Mouse (Mus musculus): ENCODE results near the gene Tfb2m. TPM values are rescaled to one million over a fixed set of nuclear protein-coding genes. Genes with fewer than 3 reads are reported as not detected.

The Tfb2m gene
- polyA plus RNA-seq, 1 experiment from 2014 or later = 30.6 TPM

- no peaks in the 10 kb centered on the region for H3K36me3 ChIP-seq (ENCODE audit: control insufficient read depth, insufficient read depth, low read length)
- no peaks in the 10 kb centered on the region for H3K4me1 ChIP-seq (ENCODE audit: control insufficient read depth, insufficient read depth, low read length)
- no peaks in the 10 kb centered on the region for H3K9me3 ChIP-seq (replicated peaks; ENCODE audit: control insufficient read depth, low read length)
- no peak overlapping the region for H3K4me3 ChIP-seq (ENCODE audit: low read depth, low read length)
- 57% methylated on average over 9 of the region's 9 CpGs for WGBS (ENCODE audit: insufficient replicate concordance)
- no peak overlapping the region for H3K9ac ChIP-seq (ENCODE audit: low read depth, low read length)
- no peaks in the 10 kb centered on the region for H3K27me3 ChIP-seq (ENCODE audit: control insufficient read depth, insufficient read depth, low read length)
- no peak overlapping the region for H3K27ac ChIP-seq (ENCODE audit: low read depth, low read length)
- no peak overlapping the region for H3K4me2 ChIP-seq
- no peak for ATAC-seq (replicated peaks; ENCODE audit: insufficient number of reproducible peaks, low FRiP score, low TSS enrichment)
Observed at GRCm38 (mm10) chr1:179506530-179507315, 39.3 kb downstream of the Tfb2m start.

- WGBS (ENCODE audit: insufficient replicate concordance) = 20% methylated on average over 3 of the region's 3 CpGs
- Histone ChIP-seq H3K27me3 (ENCODE audit: control insufficient read depth, insufficient read depth, low read length) (no peaks in the 10 kb centered on the region), H3K36me3 (ENCODE audit: control insufficient read depth, insufficient read depth, low read length) (no peaks in the 10 kb centered on the region), H3K9me3 (replicated peaks; ENCODE audit: control insufficient read depth, low read length) (no peaks in the 10 kb centered on the region), H3K9ac (ENCODE audit: low read depth, low read length) (no peak overlapping the region), H3K4me2 (no peak overlapping the region), H3K27ac (ENCODE audit: low read depth, low read length) (no peak overlapping the region), H3K4me1 (ENCODE audit: control insufficient read depth, insufficient read depth, low read length) (no peaks in the 10 kb centered on the region), H3K4me3 (ENCODE audit: low read depth, low read length) (no peak overlapping the region)
- no peak for ATAC-seq (replicated peaks; ENCODE audit: insufficient number of reproducible peaks, low FRiP score, low TSS enrichment)
Observed at GRCm38 (mm10) chr1:179502565-179502964, 43.5 kb downstream of the Tfb2m start.

- Histone ChIP-seq H3K9ac (ENCODE audit: low read depth, low read length) (no peak overlapping the region), H3K27ac (ENCODE audit: low read depth, low read length) (no peak overlapping the region), H3K36me3 (ENCODE audit: control insufficient read depth, insufficient read depth, low read length) (no peaks in the 10 kb centered on the region), H3K4me2 (no peak overlapping the region), H3K9me3 (replicated peaks; ENCODE audit: control insufficient read depth, low read length) (no peaks in the 10 kb centered on the region), H3K27me3 (ENCODE audit: control insufficient read depth, insufficient read depth, low read length) (no peaks in the 10 kb centered on the region), H3K4me3 (ENCODE audit: low read depth, low read length) (no peak overlapping the region), H3K4me1 (ENCODE audit: control insufficient read depth, insufficient read depth, low read length) (no peaks in the 10 kb centered on the region)
- no peak for ATAC-seq (replicated peaks; ENCODE audit: insufficient number of reproducible peaks, low FRiP score, low TSS enrichment)
- WGBS (ENCODE audit: insufficient replicate concordance) = 58% methylated on average over 3 of the region's 3 CpGs
Observed at GRCm38 (mm10) chr1:179499257-179499656, 46.8 kb downstream of the Tfb2m start.

- 87% methylated on average over 5 of the region's 5 CpGs for WGBS (ENCODE audit: insufficient replicate concordance)
- no peak for ATAC-seq (replicated peaks; ENCODE audit: insufficient number of reproducible peaks, low FRiP score, low TSS enrichment)
- Histone ChIP-seq H3K9ac (ENCODE audit: low read depth, low read length) (no peak overlapping the region), H3K27ac (ENCODE audit: low read depth, low read length) (no peak overlapping the region), H3K27me3 (ENCODE audit: control insufficient read depth, insufficient read depth, low read length) (no peaks in the 10 kb centered on the region), H3K4me1 (ENCODE audit: control insufficient read depth, insufficient read depth, low read length) (peaks cover 5% of the 10 kb centered on the region; the same call in 1 of the 2 replicates), H3K9me3 (replicated peaks; ENCODE audit: control insufficient read depth, low read length) (no peaks in the 10 kb centered on the region), H3K4me2 (no peak overlapping the region), H3K36me3 (ENCODE audit: control insufficient read depth, insufficient read depth, low read length) (no peaks in the 10 kb centered on the region), H3K4me3 (ENCODE audit: low read depth, low read length) (no peak overlapping the region)
Observed at GRCm38 (mm10) chr1:179492908-179493307, 53.2 kb downstream of the Tfb2m start.

GRCm38 (mm10) chr1:179488520-179488919 lies 57.5 kb downstream of the Tfb2m start:
- no peaks in the 10 kb centered on the region for H3K36me3 ChIP-seq (ENCODE audit: control insufficient read depth, insufficient read depth, low read length)
- H3K9me3 ChIP-seq (replicated peaks; ENCODE audit: control insufficient read depth, low read length) = no peaks in the 10 kb centered on the region
- no peak overlapping the region for H3K4me3 ChIP-seq (ENCODE audit: low read depth, low read length)
- no peak overlapping the region for H3K9ac ChIP-seq (ENCODE audit: low read depth, low read length)
- 88% methylated on average over 5 of the region's 5 CpGs for WGBS (ENCODE audit: insufficient replicate concordance)
- H3K4me2 ChIP-seq = no peak overlapping the region
- no peak overlapping the region for H3K27ac ChIP-seq (ENCODE audit: low read depth, low read length)
- H3K4me1 ChIP-seq (ENCODE audit: control insufficient read depth, insufficient read depth, low read length) = peaks cover 8% of the 10 kb centered on the region; the same call in 1 of the 2 replicates
- no peak for ATAC-seq (replicated peaks; ENCODE audit: insufficient number of reproducible peaks, low FRiP score, low TSS enrichment)
- H3K27me3 ChIP-seq (ENCODE audit: control insufficient read depth, insufficient read depth, low read length) = no peaks in the 10 kb centered on the region

GRCm38 (mm10) chr1:179487990-179488389 lies 58.1 kb downstream of the Tfb2m start:
- 53% methylated on average over 5 of the region's 5 CpGs for WGBS (ENCODE audit: insufficient replicate concordance)
- no peak overlapping the region for H3K4me3 ChIP-seq (ENCODE audit: low read depth, low read length)
- no peak overlapping the region for H3K9ac ChIP-seq (ENCODE audit: low read depth, low read length)
- ATAC-seq (replicated peaks; ENCODE audit: insufficient number of reproducible peaks, low FRiP score, low TSS enrichment) = no peak
- no peaks in the 10 kb centered on the region for H3K27me3 ChIP-seq (ENCODE audit: control insufficient read depth, insufficient read depth, low read length)
- peak overlapping the region; percentile 7; the same call in 1 of the 2 replicates for H3K27ac ChIP-seq (ENCODE audit: low read depth, low read length)
- H3K4me2 ChIP-seq = no peak overlapping the region
- H3K4me1 ChIP-seq (ENCODE audit: control insufficient read depth, insufficient read depth, low read length) = peaks cover 8% of the 10 kb centered on the region; the same call in 1 of the 2 replicates
- H3K36me3 ChIP-seq (ENCODE audit: control insufficient read depth, insufficient read depth, low read length) = no peaks in the 10 kb centered on the region
- H3K9me3 ChIP-seq (replicated peaks; ENCODE audit: control insufficient read depth, low read length) = no peaks in the 10 kb centered on the region

GRCm38 (mm10) chr1:179487238-179487637 lies 58.8 kb downstream of the Tfb2m start:
- no peak for ATAC-seq (replicated peaks; ENCODE audit: insufficient number of reproducible peaks, low FRiP score, low TSS enrichment)
- H3K27ac ChIP-seq (ENCODE audit: low read depth, low read length) = 0 out of 2 replicates have a peak overlapping the region, but pooled peaks have one; percentile 22

GRCm38 (mm10) chr1:179485784-179486540 lies 60.1 kb downstream of the Tfb2m start:
- H3K9me3 ChIP-seq (replicated peaks; ENCODE audit: control insufficient read depth, low read length) = no peaks in the 10 kb centered on the region
- no peak overlapping the region for H3K4me2 ChIP-seq
- H3K27me3 ChIP-seq (ENCODE audit: control insufficient read depth, insufficient read depth, low read length) = no peaks in the 10 kb centered on the region
- 35% methylated on average over 3 of the region's 3 CpGs for WGBS (ENCODE audit: insufficient replicate concordance)
- H3K4me3 ChIP-seq (ENCODE audit: low read depth, low read length) = no peak overlapping the region
- no peak overlapping the region for H3K9ac ChIP-seq (ENCODE audit: low read depth, low read length)
- peaks cover 8% of the 10 kb centered on the region; the same call in 1 of the 2 replicates for H3K4me1 ChIP-seq (ENCODE audit: control insufficient read depth, insufficient read depth, low read length)
- no peak; the same call in 1 of the 2 replicates for ATAC-seq (replicated peaks; ENCODE audit: insufficient number of reproducible peaks, low FRiP score, low TSS enrichment)
- peak overlapping the region; percentile 46; the same call in 1 of the 2 replicates for H3K27ac ChIP-seq (ENCODE audit: low read depth, low read length)
- no peaks in the 10 kb centered on the region for H3K36me3 ChIP-seq (ENCODE audit: control insufficient read depth, insufficient read depth, low read length)

More at GRCm38 (mm10) chr1:179487238-179487637, 58.8 kb downstream of the Tfb2m start:
- Histone ChIP-seq H3K4me2 (no peak overlapping the region), H3K27me3 (ENCODE audit: control insufficient read depth, insufficient read depth, low read length) (no peaks in the 10 kb centered on the region), H3K9me3 (replicated peaks; ENCODE audit: control insufficient read depth, low read length) (no peaks in the 10 kb centered on the region), H3K36me3 (ENCODE audit: control insufficient read depth, insufficient read depth, low read length) (no peaks in the 10 kb centered on the region), H3K9ac (ENCODE audit: low read depth, low read length) (no peak overlapping the region), H3K4me3 (ENCODE audit: low read depth, low read length) (no peak overlapping the region), H3K4me1 (ENCODE audit: control insufficient read depth, insufficient read depth, low read length) (peaks cover 8% of the 10 kb centered on the region; the same call in 1 of the 2 replicates)
- WGBS (ENCODE audit: insufficient replicate concordance) = 64% methylated on average over 2 of the region's 2 CpGs
